Mouse (Mus musculus) MN1 (cell line): ENCODE measurements around the gene Gm2115.

Experiments used
- DNase-seq: peaks from one replicate; pipeline ENCODE4 v3.0.0-alpha.2; 2016; ENCODE audit warnings: low spot score

Gene Gm2115

DNA sequence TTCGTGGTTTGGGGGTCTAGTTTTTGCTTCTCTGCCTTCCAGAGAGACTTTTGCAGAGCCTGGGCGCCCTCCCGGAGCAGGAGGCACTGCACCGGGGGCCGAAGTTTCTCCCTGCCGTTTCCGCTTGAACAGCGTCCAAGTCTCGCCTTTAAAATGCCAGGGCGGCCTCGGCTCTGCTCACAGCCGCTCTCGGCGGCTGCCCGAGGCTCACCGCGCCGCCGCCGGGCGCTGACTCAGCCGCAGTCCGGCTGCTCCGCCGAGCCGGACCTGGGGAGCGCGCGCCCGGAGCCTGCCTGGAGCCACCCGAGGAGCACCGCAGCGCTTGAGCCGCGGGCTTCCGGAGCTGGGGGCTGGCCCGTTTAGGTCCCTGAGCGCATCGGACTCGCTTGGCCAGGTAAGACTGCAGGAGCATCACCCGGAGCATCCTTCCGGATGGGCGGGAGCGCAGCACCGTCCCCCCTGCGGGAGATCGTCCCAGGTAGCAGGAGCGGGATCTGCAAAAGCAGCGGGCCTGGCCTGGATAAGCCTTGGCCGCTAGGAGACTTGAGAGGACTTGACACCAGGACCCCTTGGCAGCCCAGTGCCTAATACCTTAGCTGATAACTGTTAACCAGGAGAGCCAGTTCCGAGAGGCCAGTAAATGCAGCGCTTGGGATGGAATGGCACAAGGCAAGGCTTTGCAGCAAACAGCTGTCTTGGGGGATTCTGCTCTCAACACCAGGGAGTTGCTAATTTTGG lies at the start of gene Gm2115:
Gene Gm2115, plus strand, starts transcription at position 159 of the 738 bp plus-strand sequence.
- DNase-seq = no peak

DNA sequence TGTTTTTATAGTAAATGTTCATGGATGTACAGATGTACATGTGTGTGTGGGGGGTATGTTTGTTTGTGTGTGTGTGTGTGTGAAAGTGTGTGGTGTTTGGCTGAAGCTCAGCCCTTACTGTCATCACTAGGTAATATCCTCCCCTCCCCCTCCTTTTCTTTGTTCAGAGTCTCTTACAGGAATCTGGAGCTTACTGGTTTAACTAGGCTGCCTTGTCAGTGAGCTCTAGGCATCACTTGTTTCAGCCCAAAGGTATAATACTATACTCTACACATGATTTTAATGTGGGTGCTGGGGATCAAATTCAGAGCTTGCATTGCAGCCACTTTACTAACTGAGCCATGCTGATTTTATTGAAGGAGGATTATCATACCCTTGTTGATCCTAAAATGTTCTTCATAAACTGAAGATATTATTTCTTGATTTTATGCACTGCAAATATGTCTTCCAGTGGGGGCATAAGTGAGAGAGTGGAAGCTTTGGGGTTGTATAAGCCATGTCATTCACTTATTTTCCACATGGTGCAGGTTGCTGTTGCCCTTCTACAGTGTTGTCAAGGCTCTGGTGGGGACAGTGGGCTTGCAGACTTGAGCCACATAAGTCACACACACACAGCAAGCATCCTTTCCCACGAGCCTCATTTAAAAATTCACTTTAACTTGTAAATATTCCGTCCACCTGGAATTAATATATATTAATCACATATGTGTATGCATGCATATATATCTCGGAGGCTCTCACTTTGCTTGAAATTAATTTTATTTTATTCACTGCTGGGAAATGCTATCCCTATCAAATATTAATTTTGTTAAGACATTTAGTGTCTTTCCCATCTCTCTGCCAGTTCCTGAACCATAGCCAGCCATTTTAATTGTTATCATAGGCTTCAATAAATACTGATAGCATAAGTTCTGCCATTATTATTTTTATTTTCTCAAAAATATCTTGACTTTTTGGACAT lies 45.0 kb upstream of the Gm2115 start:
- DNase-seq = no peak

DNA sequence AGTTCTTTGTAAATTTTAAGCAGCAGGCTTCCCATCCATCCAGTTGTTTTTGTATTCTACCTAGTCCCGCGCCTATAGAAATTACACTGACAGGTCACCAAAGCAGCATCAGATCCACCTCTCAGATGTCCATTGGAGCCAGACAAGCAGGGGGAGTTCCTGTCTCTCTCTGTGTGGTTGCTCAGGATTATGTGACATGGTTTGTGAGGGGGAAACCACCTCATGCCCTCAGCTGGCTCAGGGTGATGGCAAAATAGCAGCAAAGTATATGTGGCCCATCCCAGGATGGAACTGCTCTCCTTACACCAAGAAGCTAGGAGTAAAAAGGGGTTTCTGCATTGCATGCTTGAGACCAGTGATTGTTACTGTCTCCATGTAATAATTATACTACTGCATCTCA lies 42.3 kb upstream of the Gm2115 start:
- DNase-seq = no peak

DNA sequence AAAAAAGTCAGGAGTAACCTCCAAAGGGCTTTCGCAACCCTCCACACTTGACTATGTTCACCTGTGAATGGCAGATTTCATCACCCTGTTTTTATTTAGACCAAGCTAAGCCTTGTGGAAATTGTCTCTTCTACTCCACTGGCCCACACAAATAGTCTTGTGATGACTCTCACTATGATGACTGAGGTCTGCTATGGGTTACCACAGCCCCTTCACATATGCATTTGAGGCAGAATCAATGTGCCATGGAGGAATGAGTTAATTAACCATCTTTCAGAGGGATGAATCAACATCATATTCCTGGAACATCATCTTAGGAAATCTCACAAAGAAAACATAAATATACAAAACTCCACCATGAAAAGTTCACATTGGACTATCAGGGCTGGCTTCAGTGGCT lies 25.6 kb upstream of the Gm2115 start:
- no peak for DNase-seq

DNA sequence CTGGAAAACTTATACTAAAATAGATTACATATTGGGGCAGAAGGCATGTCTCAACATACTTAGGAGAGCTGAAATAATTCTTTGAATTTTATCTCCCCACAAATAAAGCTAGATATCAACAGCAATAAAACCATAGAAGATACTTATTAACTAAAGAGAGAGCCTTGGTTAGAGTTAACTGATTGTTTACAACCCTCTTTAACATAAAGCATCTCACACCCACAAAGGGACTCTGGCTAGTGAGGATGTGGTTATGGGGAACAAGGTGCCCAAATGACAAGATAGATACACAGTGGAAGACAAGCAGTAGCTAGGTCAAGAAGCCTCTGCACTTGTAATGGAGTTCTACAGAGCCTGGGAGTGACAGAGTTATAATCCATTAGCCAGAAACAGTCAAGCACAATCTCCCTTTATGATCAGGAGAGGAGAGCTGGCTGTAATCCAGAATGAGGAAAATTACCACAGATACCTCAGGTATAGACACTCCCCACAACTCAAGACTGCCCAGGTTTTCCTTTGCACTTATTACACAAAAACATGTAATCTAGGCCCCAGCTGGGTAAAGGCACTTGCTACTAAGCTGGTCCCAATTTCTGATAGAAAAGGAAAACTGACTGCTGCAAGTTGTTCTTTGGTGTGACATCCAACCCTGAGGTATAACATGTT lies 10.1 kb upstream of the Gm2115 start:
- no peak for DNase-seq

DNA sequence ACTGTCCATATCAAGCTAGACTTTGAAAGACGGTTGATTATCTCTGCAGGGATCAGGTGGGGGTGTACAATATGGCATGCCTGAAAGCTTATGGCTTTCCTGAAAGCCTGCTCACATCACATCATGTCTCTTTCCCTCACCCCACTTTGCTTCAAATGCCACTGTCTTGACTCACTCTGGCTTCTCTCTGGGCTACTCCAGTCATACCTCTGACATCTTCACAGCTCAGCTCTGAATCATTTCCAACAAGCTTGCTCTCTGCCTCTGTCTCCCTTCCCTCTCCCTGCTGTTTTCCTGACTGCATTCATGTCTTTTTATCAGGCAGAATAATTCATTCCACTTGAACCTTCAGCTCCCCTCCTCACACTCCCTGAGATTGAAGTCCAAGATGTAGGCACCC lies 7.4 kb upstream of the Gm2115 start:
- no peak for DNase-seq

DNA sequence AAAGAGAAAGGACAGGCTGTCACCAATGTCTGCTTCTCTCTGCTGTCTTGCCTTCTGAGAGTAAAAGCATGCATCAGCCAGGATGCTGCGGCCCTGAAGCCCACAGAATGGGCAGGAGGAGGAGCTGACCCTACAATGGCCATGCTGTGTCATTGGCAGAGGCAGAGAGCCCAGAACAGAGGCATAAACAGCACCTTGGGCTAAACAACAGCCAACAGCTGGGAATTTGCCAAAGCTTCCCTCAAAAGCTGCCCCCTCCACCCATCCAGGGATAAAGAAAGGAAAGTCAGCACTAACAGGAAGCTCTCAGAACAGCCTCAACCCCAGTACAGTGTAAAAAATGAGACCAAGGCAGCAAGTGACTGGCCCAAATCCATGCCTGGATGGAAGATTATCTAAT lies 6.3 kb upstream of the Gm2115 start:
- no peak for DNase-seq

DNA sequence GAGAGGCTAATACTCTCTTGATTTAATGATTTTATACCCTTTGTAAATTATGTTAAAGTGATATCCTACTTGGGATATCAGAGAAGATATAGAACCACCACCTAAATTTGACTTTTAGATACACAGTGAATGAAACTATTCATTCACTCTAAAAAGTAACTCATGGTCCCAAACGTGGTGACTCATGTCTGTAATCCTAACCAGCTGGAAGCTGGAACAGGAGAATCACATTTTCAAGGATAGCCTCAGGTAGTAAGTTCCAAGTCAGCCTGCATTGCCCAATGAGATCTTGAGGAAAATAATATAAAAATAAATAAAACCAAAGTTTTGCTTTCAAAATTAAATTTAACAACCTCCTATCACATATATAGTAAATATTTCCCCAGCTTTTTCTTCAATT lies 2.6 kb upstream of the Gm2115 start:
- no peak for DNase-seq

DNA sequence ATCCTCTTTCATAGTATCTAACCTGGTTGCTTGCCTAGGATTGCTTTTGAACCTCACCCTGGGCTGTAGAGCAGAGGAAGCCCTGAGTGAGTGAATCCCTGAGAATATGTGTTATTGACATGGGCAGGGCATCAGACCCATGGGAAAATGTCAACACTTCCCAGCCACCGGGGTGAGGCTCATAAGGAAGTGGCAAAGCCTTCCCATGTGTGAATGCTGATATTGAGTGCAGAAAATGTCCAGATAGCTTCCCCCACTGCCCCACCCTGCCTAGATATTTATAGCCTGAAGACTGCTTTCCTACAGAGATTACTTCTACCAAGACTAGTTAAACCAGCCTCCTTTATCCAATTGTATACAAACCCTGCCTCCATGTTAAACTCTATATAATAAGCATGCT lies 4.0 kb downstream of the Gm2115 start:
- DNase-seq = no peak

DNA sequence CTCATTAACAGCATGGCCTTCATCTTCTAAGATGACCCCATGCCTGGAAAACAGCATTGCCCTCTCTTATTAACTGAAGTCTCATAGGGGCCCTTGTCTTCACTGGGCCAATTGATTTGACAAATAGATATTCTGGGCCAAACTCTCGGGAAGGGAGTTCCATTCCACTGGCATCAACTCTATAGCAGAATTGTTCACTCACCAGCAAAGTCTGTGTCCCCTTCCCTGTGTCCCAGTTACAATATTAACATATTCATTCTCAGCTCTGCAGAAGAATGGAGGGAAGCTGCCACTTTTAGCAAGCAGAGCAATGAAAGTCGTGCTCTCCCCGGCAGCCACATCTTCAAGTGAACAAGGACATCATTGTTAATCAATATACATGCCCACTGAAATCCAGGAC lies 5.9 kb downstream of the Gm2115 start:
- no peak for DNase-seq

DNA sequence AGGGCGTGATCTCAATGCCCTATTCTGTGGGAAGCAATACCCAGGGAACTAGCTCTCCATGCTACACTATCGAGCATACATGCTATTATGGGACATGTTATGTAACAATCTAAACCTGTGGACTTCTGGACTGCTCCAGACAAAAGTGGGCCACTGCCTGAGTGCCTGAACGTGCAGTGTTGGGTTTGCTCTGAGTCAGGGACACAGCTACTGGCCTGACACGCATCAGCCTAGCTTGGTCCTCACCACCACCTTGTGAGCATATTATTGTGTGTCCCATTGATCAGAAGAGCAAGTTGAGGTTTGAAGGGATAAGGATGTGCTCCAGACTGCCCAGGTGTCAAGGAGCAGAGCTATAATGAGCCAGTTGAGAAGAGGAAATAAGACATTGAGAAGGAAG lies 16.2 kb downstream of the Gm2115 start:
- DNase-seq = no peak

DNA sequence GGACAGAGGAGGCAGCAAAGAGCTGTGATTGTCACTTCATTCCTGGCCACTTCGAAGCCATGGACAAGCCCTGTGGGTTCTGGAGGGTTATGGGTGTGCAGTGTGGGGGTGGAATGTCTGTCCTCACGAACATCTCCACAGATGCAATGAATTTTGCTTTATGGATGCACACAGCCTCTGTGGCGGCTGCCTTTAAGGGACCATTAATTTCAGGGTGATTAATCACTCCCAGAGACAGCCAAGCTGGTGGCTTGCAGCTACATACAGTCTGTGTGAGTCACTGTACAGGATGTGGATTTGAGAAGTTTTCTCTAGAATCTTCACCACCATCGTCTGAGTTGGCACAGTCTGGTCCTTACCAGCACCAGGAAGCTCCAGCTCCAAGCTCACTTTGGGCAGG lies 17.9 kb downstream of the Gm2115 start:
- DNase-seq = no peak

DNA sequence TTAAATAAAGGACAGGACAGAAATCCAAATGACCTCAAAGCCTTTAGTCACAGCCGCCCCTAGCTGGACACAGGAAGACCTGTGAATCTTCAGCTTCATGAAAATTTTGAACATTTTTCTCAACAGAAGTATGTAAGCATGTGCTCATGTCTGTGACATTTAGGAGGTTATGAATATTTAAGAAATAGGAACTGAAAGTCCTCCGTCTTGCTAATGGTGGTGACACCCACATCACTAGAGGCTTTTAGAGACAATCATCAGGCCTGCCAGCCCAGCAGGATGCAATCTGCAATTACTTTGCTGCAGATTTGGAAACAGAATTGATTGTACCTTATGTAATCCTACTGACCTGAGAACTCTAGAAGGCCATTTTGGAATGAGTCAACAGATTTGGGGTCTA lies 22.7 kb downstream of the Gm2115 start:
- no peak for DNase-seq

DNA sequence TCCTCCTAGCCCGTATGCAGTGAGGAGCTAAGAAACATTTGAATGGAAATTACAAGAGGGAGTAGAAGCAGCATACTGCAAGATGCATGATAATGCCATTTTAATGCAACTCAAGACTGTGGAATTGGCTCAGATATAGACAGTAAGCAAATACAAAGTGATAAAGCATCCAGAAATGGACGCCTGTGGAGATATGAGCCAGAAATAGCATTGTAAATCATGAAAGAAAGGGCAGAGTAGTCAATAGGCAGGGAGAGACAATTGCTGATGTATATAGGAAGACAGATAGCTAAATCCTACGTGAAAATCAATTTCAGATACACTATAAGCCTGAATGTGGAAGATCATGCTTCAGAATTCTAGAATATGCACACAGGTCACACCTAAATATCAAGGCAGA lies 26.5 kb downstream of the Gm2115 start:
- no peak for DNase-seq

DNA sequence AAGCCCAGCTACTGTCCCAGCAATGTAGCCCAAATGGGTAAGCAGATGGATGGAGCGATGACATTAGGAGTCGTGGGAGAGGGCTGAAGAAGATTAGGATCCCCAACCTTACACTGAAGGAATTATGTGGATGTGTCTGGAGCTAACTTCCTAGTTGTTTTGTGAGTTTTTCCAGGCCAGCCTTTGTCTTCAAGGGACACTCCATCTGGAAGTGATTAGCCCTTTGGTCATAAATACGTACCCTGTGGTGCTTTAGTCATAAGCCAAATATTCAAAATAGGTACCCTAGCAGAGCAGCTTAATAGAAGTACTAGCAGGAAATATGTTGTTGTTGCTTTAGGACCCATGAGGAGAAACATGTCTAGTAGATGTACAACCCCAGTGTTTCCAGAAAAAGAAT lies 28.6 kb downstream of the Gm2115 start:
- no peak for DNase-seq

DNA sequence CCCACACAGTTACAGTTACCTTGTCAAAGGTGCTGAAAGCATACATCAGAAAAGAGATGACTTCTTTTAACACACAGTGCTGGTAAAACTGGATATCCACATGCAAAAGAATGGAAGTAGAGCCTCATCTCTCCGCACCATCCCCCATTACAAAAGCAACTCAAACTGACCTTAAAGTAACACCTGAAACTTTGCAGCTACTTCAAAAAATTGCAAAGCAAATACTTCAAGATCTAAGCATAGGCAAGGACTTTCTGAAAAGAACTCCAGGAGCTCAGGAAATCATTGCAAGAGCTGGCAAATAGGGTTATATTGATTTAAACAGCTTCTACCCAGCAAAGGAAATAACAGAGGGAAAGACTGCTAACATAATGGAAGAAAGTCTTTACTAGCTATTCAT lies 31.7 kb downstream of the Gm2115 start:
- DNase-seq = no peak

DNA sequence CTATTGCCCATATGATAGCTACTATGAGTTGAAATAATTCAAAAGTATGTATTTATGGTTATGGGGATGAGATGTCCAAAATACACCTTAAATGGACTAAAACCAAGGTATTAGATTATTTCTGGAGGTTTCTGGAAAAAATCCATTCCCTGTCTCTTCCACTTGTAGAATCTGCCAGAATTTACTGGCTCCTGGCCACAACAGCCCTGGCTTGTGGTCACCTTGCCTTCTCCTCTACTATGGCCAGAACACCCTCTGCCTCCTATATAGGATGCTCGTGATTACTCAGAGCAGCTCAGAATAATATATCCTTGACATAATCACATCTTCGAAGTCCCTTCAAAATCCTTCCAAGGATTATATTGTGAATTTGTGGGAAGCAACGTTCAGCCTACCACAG lies 35.5 kb downstream of the Gm2115 start:
- no peak for DNase-seq

DNA sequence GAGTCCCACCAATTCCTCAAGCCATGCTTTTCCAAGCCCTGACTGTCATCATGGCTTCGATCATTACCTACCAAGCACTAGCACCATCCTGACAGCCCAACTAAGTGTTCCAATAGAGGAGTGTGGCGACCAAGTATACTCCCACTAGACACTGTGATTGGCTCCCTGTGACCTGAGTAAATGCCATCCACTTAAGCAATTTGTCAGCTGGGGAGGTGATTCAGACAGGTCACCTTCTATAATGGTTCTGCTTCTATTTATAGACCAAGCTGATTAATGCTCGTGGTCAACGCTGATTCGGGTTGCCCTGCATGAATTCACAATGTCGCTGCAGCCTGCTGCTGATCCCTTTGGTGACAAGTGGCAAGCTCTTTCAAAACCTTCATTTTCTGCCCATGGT lies 37.4 kb downstream of the Gm2115 start:
- no peak for DNase-seq

DNA sequence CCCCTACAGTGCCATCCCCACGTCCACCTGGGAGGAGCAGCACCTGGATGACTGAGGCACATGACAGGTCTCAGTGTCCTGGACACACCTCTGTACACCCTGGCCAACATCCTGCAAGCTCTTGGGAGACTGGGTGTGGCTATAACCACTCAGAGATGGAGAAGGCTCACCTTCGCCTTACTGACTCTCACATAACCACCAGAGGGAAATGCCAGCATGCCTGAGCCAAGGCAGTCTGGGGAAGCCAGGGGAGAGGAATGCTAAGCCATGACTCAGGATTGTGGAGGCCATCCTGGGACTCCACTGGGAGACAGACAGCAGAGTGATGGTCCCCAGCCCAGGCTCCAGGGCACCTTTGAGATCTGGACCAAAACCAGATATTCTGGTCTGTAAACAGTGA lies 48.3 kb downstream of the Gm2115 start:
- DNase-seq = no peak

DNA sequence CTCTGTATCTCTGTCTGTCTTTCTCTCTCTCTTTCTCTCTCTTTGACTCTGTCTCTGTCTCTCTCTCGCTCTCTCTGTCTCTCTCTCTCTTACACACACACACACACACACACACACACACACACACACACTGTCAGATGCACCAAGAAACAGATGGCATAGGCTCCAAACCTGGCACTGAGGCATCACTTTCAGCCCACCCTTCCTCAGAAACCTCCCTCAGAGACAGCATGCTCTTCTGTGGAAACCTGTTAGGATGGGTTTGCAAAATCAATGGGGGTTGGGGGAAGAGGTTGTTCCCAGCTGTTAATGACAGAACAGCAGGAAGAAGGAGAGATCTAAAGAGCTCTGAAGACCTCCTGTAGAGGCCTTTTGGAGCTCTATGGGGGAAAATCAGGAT lies 50.1 kb downstream of the Gm2115 start:
- DNase-seq = no peak

DNA sequence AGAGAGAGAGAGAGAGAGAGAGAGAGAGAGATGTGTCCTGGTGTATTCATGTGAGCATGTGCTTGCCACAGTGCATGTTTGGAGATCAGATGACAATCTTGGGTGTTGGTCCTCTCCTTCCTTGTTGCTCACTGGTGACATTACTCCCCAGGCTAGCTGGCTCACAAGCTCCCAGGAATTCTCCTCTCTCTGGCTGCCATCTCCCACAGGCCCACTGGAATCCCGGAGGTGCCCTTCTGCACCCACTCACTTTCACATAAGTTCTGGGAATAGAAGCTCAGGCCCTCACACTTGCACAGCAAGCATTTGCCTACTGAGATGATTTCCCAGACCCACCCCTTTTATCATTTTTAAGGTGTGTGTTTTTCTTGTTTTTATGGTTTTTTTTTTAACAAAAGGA lies 51.0 kb downstream of the Gm2115 start:
- DNase-seq = no peak

DNA sequence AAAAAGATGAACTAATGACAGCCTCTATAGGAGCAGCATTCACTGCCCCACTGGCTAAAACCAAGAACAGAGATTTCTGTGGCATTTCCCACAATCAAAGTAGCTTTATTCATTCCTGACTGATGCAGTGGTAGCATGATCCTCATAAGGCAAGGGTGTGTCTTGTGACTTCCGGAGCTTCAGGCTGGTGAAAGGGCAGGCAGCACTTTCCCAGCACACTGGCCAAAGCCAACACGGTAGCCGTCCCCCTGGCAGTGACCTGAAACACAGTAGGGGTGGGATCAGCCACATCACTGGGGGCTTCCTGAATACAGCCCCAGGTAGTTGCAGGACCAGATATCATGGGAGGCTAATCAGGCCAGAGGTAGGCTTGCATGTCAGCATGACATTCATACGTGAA lies 56.3 kb downstream of the Gm2115 start:
- DNase-seq = no peak
